Mouse (Mus musculus) liver, adult 2 months (tissue): ENCODE measurements around the gene Pex5l.

Experiments used
- CTCF ChIP-seq: fragments of 200-500 bp; IDR thresholded peaks from 2 replicates; pipeline ENCODE4 v1.5.1; 2011; ENCODE audit warnings: low read depth, low read length, control low read depth
- POLR2A ChIP-seq: fragments of 200-500 bp; IDR thresholded peaks from 2 replicates; pipeline ENCODE4 v1.6.1; 2011; ENCODE audit warnings: low read length, control low read depth; ENCODE audit not compliant: insufficient read depth; ENCODE audit errors: extremely low read depth

DNA sequence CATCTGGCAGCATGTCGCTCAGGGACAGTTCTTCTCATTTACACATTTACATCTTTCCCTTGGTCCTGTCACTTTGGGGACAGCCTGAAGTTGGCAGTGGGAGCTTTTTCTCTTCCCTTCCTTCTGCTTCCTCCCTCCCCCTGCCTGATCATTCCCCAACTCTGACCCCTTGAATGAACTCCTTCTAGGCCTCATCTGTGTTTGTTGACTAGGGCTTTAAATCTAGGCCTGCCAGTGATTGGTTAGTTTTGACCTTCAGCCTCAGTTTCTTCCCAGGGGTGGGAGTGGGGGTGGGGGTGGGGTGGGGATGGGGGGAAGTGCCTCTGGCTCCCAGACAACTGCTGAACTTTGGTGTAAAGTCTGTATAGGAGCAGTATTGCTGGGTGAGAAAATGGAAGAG, 238.4 kb downstream of the Pex5l start:
- no peak for TF ChIP-seq POLR2A
- TF ChIP-seq CTCF, result no peak
